Mouse (Mus musculus) embryonic stem cell, embryonic (primary cell): ENCODE measurements around the gene Selenbp1.

Source experiments
- CTCF ChIA-PET, 4 experiments: fragments of 300-600 bp in 2 of 4; fragments of 350-600 bp in 2 of 4; sonication (Branson Sonifier 250); formaldehyde crosslinking; loops; one replicate each; lab custom pipeline; 2022; ENCODE audit warnings: inconsistent platforms in 2 of 4; lab: Charles Lee
- POLR2A ChIA-PET, 4 experiments: fragments of 300-600 bp in 2 of 4; fragments of 350-600 bp in 2 of 4; sonication (Branson Sonifier 250); formaldehyde crosslinking; loops; one replicate each; lab custom pipeline; 2022; ENCODE audit warnings: antibody characterized with exemption in 4 of 4, inconsistent platforms in 1 of 4; lab: Charles Lee

Gene Selenbp1

DNA sequence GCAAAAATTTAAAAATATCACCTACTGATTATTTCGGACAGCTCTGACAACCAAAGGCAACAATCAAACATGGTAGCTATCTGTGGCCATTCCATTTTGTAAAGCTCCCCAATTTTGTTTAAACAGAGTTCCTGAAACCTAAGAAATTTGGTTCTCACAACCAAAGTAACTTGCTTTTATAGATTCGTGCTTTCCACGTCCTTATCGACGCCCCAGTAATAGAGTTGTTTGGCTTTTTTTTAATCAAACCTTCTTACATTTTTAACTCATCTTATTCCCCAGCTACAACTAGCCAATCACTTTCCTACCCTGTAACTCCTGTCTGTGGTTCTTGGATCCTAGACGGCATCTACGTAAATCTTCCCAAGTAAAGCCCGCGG is 20.5 kb downstream of the Selenbp1 start:
- ChIA-PET CTCF (interaction anchor here in 2 of 4 experiments (0.5 to 0.6 kb wide), 2 partner anchors 8 to 100 kb away, joined by 3 read pairs; no protein-coding TSS in a partner anchor), POLR2A (interaction anchor here in 3 of 4 experiments (0.6 to 7.1 kb wide), 28 partner anchors 10 to 292 kb away, joined by 3 to 76 read pairs (median 4); partner anchors contain the start of genes Pi4kb (in 3 of the 3), Zfp687 (in 3 of the 3), Pip5k1a (in 1 of the 3) and Selenbp1 (in 1 of the 3))

DNA sequence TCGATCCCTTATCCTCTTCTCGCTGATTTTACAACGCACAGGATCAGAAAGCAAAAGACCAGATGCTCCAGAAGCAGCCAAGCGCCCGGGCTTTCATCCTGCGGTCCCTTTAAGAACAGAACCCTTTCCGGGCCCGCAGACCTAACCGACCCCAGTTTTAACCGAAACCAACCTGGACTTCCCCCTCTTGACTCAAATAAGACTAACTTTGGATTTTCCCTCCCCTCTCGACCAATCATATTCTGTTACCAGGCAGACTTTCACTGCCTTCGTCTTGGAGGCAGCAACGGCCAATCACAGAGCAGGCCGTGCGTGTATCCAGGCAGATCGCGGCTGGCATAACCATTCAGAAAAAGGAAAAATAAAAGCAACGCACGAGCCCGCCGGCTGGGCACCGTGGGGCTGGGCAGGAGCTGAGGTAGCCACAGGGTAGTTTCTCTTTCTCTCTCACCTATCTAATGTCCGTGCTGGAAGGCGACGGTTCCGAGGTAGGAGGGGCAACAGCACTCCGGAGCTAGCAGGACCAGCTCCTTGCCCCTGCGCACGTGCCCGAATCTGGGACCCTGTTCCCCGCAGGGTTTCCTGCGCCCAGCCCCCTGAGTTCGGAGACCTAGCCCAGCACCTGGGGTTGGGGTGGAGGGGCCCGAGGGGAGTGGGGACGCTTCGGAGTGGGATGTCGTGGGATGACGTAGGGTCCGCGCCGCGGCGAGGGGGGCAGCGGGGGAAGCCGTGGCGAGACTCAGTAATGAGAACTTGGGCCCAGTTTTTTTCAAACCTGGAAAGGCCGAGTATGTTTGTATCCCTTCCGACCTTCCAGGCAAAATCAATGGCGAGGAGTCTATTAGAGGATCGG is 21.1 kb downstream of the Selenbp1 start, which contains the start of gene Rfx5:
Gene Rfx5, plus strand, starts transcription at position 312 of the 853 bp plus-strand sequence.
- ChIA-PET CTCF (no interaction called here), POLR2A (interaction anchor here (0.5 to 7.1 kb wide), 37 partner anchors 9 to 291 kb away, joined by 3 to 76 read pairs (median 4); partner anchors contain the start of genes Zfp687 (in 3 of the 4), Pi4kb (in 2 of the 4), Pip5k1a (in 1 of the 4) and Psmd4 (in 1 of the 4))

DNA sequence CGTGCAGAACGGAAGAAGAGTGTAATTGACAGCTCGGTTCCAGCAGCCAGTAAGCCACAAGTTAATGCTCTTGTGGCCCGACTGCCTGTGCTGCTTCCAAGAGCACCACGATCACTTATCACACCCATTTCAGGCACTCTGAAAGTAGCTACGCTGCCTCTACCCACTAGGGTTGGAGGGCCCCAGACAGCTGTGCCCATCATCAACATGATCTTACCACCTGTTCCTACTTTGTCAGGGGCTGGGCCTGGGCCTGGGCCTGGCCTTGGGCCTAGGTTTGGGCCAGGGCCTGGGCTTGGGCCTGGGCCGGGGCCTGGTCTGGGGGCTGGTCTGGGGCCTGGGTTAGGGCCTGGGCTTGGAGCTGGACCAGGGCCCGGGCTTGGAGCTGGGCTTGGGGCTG is 25.4 kb downstream of the Selenbp1 start:
- ChIA-PET POLR2A (interaction anchor here in 3 of 4 experiments (0.5 to 9.0 kb wide), 9 partner anchors 15 to 107 kb away, joined by 3 to 135 read pairs (median 25); partner anchors contain the start of genes Pi4kb (in 3 of the 3), Zfp687 (in 2 of the 3) and Selenbp1 (in 1 of the 3)), CTCF (interaction anchor here in 1 of 4 experiments (0.9 kb wide), 2 partner anchors 38 to 95 kb away, joined by 3 read pairs; no protein-coding TSS in a partner anchor)

DNA sequence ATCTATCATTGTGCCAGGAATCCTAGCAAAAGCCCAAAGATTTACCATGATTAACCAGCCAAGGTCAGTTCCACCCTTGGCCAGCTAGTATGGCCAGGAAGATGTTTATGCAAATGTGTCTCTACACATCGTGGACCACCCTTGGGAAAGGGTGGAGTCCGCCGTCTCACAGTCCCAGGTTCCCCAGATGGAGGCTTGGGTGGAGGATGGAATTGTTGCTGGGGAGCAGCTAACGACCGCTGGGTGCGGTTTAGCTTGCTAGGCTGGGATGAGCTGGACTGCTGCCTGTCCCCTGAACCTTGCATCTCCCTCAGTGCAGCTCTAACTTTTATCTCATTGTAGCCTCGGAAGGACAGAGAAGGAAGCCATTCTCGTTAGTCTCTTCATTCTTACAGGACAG is 27.0 kb downstream of the Selenbp1 start:
- CTCF ChIA-PET, result interaction anchor here in 3 of 4 experiments (0.6 to 1.5 kb wide), 4 partner anchors 19 to 426 kb away, joined by 3 to 4 read pairs (median 3); no protein-coding TSS in a partner anchor
- POLR2A ChIA-PET, result interaction anchor here in 3 of 4 experiments (0.7 to 9.0 kb wide), 31 partner anchors 9 to 258 kb away, joined by 3 to 135 read pairs (median 5); partner anchors contain the start of genes Pi4kb (in 3 of the 3), Zfp687 (in 2 of the 3), Gabpb2 (in 1 of the 3) and Pip5k1a (in 1 of the 3)

DNA sequence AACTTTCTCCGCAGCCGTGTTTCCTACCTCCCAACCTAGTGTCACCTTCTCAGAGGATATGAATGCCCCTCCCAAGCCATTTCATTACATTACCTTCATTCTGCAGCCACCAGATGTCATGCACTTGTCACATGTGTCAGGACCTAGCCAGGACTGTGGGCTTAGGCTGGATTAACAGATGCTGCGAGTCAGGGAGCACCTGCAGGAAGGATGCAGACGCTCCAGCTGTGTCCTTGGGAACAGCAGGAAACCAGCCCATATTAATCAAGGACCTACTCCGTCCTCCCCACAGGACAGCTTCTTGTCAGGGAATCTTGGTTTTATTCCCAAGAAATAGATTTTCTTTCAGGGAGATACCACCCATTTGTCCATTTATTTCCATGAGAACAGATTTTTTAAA is 27.5 kb downstream of the Selenbp1 start:
- CTCF ChIA-PET, result interaction anchor here in 3 of 4 experiments (0.6 to 1.5 kb wide), 4 partner anchors 19 to 426 kb away, joined by 3 to 4 read pairs (median 3); no protein-coding TSS in a partner anchor

DNA sequence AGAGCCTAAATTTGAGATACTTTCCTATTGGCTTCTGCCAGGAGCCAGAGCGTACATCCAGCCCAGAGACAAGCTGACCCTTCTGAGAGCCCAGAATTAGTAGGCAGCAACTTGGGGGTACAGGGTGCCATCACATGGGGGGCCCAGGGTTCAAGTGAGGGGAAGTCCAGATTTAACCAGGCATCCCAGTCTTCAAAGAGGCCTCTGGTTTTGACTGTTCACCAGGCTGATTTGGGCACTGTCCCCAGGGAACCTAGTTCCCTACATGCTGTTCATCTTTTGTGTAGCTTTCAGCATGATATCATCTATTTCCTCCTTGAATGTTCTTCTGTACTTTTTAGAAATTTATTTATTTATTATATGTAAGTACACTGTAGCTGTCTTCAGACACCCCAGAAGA is 32.1 kb downstream of the Selenbp1 start:
- POLR2A ChIA-PET, result interaction anchor here in 3 of 4 experiments (0.8 to 9.0 kb wide), 13 partner anchors 8 to 80 kb away, joined by 3 to 135 read pairs (median 9); partner anchors contain the start of genes Pi4kb (in 3 of the 3), Zfp687 (in 2 of the 3) and Rfx5 (in 1 of the 3)
- CTCF ChIA-PET, result no interaction called here

More for the DNA sequence above, 27.5 kb downstream of the Selenbp1 start:
- POLR2A ChIA-PET, result interaction anchor here in 3 of 4 experiments (0.7 to 9.0 kb wide), 29 partner anchors 8 to 258 kb away, joined by 3 to 135 read pairs (median 5); partner anchors contain the start of genes Pi4kb (in 3 of the 3), Zfp687 (in 2 of the 3), Gabpb2 (in 1 of the 3) and Pip5k1a (in 1 of the 3)

DNA sequence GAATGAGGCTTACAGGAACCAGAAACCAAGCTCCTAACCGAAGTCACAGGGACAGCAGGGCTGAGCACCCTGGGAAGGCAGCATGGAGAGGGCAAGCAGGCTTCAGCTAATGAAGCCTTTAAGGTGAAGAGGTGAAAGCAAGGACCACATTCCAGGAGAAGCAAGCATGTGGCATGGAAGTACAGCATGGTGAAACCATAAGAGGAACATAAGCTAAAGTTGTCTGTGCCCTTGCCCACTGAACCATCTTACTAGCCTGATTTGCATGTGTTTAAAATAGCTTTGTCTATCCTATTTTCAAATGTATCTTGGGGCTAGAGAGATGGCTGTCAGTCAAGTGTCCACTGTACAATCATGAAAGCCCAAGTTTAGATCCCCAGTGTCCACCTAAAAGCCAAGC is 33.0 kb downstream of the Selenbp1 start:
- CTCF ChIA-PET, result interaction anchor here in 2 of 4 experiments (0.6 to 1.0 kb wide), 3 partner anchors 14 to 76 kb away, joined by 3 to 4 read pairs (median 3); no protein-coding TSS in a partner anchor
- POLR2A ChIA-PET, result interaction anchor here in 3 of 4 experiments (0.8 to 9.0 kb wide), 14 partner anchors 7 to 81 kb away, joined by 3 to 135 read pairs (median 7); partner anchors contain the start of genes Pi4kb (in 3 of the 3), Rfx5 (in 2 of the 3) and Zfp687 (in 2 of the 3)

DNA sequence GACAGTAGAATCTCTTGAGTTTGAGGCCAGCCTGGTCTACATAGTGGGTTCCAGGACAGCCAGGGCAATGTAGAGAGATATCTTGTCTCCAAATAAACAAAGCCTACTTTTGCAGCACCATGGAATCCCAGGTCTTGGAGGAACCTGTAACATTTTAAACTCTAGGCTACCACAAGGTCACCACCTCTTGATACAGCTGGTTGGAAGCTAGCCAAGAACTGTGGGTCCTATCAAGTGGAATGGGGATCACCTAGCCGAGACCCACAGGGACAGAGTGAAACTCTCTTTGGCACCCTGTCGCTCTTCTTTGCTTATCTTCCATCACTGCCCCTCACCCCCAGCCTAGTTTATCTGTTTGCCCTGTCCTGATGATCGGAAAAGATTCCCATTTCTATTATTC is 39.7 kb downstream of the Selenbp1 start:
- ChIA-PET POLR2A (interaction anchor here in 2 of 4 experiments (1.3 to 11.7 kb wide), 7 partner anchors 8 to 43 kb away, joined by 6 to 135 read pairs (median 27); partner anchors contain the start of gene Zfp687 (in 1 of the 2)), CTCF (interaction anchor here in 1 of 4 experiments (0.9 kb wide), 1 partner anchor 31 kb away, joined by 4 read pairs; no protein-coding TSS in a partner anchor)

DNA sequence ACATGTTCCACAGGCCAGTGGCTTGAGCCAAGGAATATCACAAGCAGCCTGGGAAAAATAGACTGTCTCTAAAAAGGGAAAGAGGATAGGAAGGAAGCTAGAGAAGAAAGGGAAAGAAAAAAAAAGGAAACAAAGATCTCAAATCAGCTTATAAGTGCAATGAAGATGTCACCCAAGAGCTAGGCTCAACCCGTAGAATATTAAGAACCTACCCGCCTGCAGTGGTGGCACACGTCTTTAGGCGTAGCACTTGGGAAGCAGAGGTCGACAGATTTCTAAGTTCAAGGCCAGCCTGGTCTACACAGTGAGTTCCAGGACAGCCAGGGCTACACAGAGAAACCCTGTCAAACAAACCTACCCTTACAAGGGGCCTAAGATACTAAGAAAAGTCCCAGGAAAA is 40.8 kb downstream of the Selenbp1 start:
- ChIA-PET CTCF (interaction anchor here (0.5 to 1.2 kb wide), 4 partner anchors 16 to 125 kb away, joined by 3 to 10 read pairs (median 4); no protein-coding TSS in a partner anchor), POLR2A (interaction anchor here (0.6 to 11.7 kb wide), 38 partner anchors 8 to 1320 kb away, joined by 3 to 135 read pairs (median 8); partner anchors contain the start of genes Zfp687 (in 3 of the 4), Psmd4 (in 2 of the 4), Rfx5 (in 2 of the 4) and Cdc42se1 (in 1 of the 4))

DNA sequence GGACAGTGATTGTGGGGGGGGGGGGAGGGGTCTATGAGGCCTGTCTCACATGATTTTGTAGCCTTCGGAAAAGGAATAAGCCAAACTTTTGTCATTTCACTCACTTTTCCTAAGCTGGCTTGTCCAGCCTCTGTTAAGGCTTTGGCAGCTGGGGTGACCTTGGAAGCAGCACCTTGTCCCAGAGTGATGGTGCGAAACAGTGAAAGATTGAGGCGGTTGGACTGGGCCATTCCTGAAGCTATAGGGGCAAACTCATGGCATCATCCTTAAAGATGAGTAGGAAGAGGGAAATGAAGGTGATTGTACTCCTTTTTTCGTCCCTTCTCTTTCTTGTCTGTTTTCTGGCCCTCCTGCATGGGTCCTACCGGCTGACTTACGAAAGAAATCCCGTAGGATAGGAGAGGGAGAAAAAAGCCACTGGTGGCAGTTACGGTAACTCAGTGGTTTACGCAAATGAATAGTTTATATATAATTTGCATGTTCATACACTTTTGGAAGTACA is 41.2 kb downstream of the Selenbp1 start:
- POLR2A ChIA-PET, result interaction anchor here (0.5 to 11.7 kb wide), 57 partner anchors 9 to 1320 kb away, joined by 3 to 135 read pairs (median 5); partner anchors contain the start of genes Zfp687 (in 3 of the 4), Psmd4 (in 2 of the 4), Rfx5 (in 2 of the 4) and Cdc42se1 (in 1 of the 4)
- CTCF ChIA-PET, result interaction anchor here (0.5 to 1.2 kb wide), 6 partner anchors 12 to 125 kb away, joined by 3 to 10 read pairs (median 4); no protein-coding TSS in a partner anchor

DNA sequence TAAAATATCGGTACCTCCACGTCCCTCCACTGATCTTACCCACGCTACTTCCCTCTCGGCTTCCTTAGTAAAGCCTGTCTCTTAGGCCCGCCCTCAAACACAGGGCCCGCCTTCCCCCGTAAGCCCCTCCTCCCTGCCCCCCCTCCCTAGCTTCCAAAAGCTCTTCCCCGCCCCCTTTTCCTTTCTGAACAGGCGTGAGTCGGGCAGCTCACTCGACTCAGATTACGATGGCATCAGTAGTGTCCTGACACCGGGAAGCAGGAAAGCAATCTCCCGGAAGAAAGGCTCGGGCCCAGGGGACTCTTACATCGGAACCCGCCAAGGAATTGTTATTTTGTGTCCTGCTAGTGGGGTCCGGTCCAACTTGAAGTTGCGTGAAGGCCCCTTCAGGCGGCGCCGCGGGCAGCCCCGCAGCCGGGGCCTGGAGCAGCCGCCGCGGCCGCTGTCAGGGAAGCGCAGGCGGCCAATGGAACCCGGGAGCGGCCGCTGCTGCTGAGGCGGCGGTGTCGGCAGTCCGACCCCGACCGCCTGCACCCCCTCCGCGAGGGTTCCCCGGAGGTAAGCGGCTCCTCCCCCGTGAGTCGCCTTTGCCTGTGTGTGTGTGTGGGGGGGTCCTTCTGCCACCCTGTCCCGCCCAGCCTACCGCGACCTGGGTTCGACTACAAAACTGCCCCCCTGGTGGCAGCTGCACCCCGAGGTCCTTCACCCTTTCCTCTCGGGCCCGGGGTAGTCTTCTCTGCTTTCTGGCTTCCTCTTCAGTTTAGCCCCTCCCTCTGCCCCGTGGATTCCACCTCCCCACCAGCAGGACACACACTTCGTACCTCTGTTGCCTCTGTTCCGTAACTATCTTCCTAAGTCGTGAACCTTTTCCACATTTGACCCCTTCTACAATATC is 41.9 kb downstream of the Selenbp1 start, which contains the start of gene Pi4kb:
Gene Pi4kb, plus strand, starts transcription at position 204 of the 895 bp plus-strand sequence.
- ChIA-PET POLR2A (interaction anchor here (0.5 to 11.7 kb wide), 66 partner anchors 8 to 532 kb away, joined by 3 to 135 read pairs (median 5); partner anchors contain the start of genes Zfp687 (in 3 of the 4), Psmd4 (in 2 of the 4), Rfx5 (in 2 of the 4) and Cdc42se1 (in 1 of the 4)), CTCF (interaction anchor here in 2 of 4 experiments (0.6 to 1.2 kb wide), 5 partner anchors 12 to 82 kb away, joined by 3 to 10 read pairs (median 4); no protein-coding TSS in a partner anchor)

DNA sequence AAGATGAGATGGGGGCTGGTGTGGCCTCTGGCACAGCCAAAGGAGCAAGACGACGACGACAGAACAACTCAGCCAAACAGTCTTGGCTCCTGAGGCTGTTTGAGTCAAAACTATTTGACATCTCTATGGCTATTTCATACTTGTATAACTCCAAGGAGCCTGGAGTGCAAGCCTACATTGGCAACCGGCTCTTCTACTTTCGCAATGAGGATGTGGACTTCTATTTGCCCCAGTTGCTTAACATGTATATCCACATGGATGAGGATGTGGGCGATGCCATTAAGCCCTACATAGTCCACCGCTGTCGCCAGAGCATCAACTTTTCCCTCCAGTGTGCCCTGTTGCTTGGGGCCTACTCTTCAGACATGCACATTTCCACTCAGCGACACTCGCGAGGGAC is 51.5 kb downstream of the Selenbp1 start:
- ChIA-PET POLR2A (interaction anchor here in 3 of 4 experiments (0.5 to 8.7 kb wide), 15 partner anchors 10 to 190 kb away, joined by 3 to 60 read pairs (median 4); partner anchors contain the start of genes Pi4kb (in 3 of the 3) and Zfp687 (in 2 of the 3)), CTCF (interaction anchor here in 1 of 4 experiments (0.6 to 2.0 kb wide), 2 partner anchors 12 to 45 kb away, joined by 3 to 11 read pairs; no protein-coding TSS in a partner anchor)

DNA sequence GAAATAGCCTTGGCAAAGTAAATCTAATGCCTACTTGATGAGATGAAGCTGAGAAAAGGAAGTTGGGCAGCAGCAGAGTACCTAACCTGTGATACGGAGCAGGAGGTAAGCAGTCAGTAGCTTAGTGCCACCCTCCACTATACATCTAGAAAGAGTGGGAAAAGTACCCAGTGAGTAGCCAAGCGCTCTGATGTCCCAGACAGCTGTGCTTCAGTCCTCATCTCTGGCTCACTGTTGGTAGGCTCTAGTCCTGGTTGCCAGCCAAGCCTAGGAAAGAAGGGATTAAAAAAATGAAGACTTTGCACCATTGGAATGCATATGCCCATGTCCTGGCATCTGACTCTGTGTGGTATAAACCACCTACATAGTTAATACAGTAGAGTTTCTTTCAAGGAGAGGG is 52.7 kb downstream of the Selenbp1 start:
- CTCF ChIA-PET, result interaction anchor here in 1 of 4 experiments (0.6 to 2.0 kb wide), 2 partner anchors 11 to 71 kb away, joined by 3 to 11 read pairs; no protein-coding TSS in a partner anchor
- POLR2A ChIA-PET, result interaction anchor here in 3 of 4 experiments (1.2 to 8.7 kb wide), 9 partner anchors 11 to 67 kb away, joined by 4 to 60 read pairs (median 4); partner anchors contain the start of genes Pi4kb (in 3 of the 3) and Zfp687 (in 1 of the 3)

DNA sequence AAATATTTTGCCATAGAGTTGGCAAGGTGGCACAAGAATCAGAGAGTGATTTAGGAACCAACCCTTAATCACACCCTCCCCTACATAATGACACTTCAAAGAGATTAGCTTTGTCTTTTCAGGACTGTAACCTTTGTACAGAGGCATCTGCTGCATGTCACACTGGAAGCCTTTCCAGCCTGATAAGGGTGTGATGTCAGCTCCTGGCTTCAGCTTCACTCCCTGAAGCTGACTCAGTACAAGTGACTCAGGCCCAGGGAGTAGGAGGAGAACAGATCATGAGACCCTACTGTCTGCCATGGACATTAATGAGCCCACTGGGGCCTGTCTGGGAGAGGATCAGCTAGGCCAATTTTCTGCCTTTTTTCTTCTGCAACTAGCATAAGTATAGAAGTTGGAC is 54.7 kb downstream of the Selenbp1 start:
- ChIA-PET POLR2A (interaction anchor here in 2 of 4 experiments (0.7 to 8.7 kb wide), 12 partner anchors 9 to 36 kb away, joined by 3 to 60 read pairs (median 6); partner anchors contain the start of genes Pi4kb (in 2 of the 2), Zfp687 (in 2 of the 2) and Rfx5 (in 1 of the 2)), CTCF (interaction anchor here in 2 of 4 experiments (0.6 to 1.3 kb wide), 2 partner anchors 9 to 385 kb away, joined by 3 to 4 read pairs; no protein-coding TSS in a partner anchor)
